Mouse (Mus musculus) mature B cell (primary cell): Measurements from ENCODE around the gene Pptc7.
"Not testable (repeated sequence)": the region's sequence is repeated elsewhere in the genome, so short reads cannot be mapped to it uniquely, and the experiment has no call there.

Experiments
- in situ Hi-C: fragments of 300-500 bp; cut with MboI; formaldehyde crosslinking; loops from 2 replicates; pipeline ENCODE4 v1.14.3; 2019

Pptc7 gene

GRCm38 (mm10) chr5:122300071-122300518 is 15.9 kb downstream of the Pptc7 start:
- in situ Hi-C loops, result no loop called here

GRCm38 (mm10) chr5:122302810-122303745 is 18.9 kb downstream of the Pptc7 start:
- in situ Hi-C loops, result no loop called here

GRCm38 (mm10) chr5:122303937-122304336 is 19.8 kb downstream of the Pptc7 start:
- in situ Hi-C loops, result no loop called here

GRCm38 (mm10) chr5:122304541-122304940 is 20.4 kb downstream of the Pptc7 start:
- in situ Hi-C loops, result no loop called here

- in situ Hi-C loops, result no loop called here
These were observed 21.3 kb downstream of the Pptc7 start for GRCm38 (mm10) chr5:122305472-122305871.

GRCm38 (mm10) chr5:122306536-122306935 is 22.4 kb downstream of the Pptc7 start:
- in situ Hi-C loops, result no loop called here

GRCm38 (mm10) chr5:122310699-122311098 is 26.5 kb downstream of the Pptc7 start:
- in situ Hi-C loops, result no loop called here

- in situ Hi-C loops, result no loop called here
These were observed 27.5 kb downstream of the Pptc7 start for GRCm38 (mm10) chr5:122311692-122312091.

GRCm38 (mm10) chr5:122312346-122312745 is 28.2 kb downstream of the Pptc7 start:
- in situ Hi-C loops, result no loop called here

- in situ Hi-C loops, result no loop called here
These were observed 28.9 kb downstream of the Pptc7 start for GRCm38 (mm10) chr5:122312942-122313684.

- in situ Hi-C loops, result no loop called here
These were observed 31.0 kb downstream of the Pptc7 start for GRCm38 (mm10) chr5:122314966-122315667.

- in situ Hi-C loops, result no loop called here
These were observed 33.3 kb downstream of the Pptc7 start for GRCm38 (mm10) chr5:122317329-122318045.

GRCm38 (mm10) chr5:122318100-122318499 is 33.9 kb downstream of the Pptc7 start:
- in situ Hi-C loops, result no loop called here

GRCm38 (mm10) chr5:122318976-122319375 is 34.8 kb downstream of the Pptc7 start:
- in situ Hi-C loops, result not testable (repeated sequence)

- in situ Hi-C loops, result no loop called here
These were observed 35.5 kb downstream of the Pptc7 start for GRCm38 (mm10) chr5:122319474-122320204.

GRCm38 (mm10) chr5:122320205-122320781 is 36.1 kb downstream of the Pptc7 start:
- in situ Hi-C loops, result no loop called here

GRCm38 (mm10) chr5:122323523-122323922 is 39.4 kb downstream of the Pptc7 start:
- in situ Hi-C loops, result no loop called here

- in situ Hi-C loops, result no loop called here
These were observed 40.7 kb downstream of the Pptc7 start for GRCm38 (mm10) chr5:122324608-122325431.

GRCm38 (mm10) chr5:122325477-122325876 is 41.3 kb downstream of the Pptc7 start:
- in situ Hi-C loops, result no loop called here
